Mouse (Mus musculus) cortical plate, adult 2 months (tissue): ENCODE results near the gene Fgfr2.

Source experiments
- CTCF ChIP-seq: fragments of 200-500 bp; IDR thresholded peaks from 2 replicates; pipeline ENCODE4 v1.5.1; 2011; ENCODE audit warnings: mild to moderate bottlenecking, control low read depth, low read length; ENCODE audit not compliant: insufficient read depth; ENCODE audit errors: extremely low read depth
- POLR2A ChIP-seq: fragments of 200-500 bp; IDR thresholded peaks from 2 replicates; pipeline ENCODE4 v1.6.1; 2011; ENCODE audit warnings: mild to moderate bottlenecking, low read length, control low read depth; ENCODE audit not compliant: insufficient read depth; ENCODE audit errors: extremely low read depth

GRCm38 (mm10) chr7:130454226-130454625, 2668.9 kb downstream of the Fgfr2 start:
- TF ChIP-seq CTCF (no peak), POLR2A (no peak)
